Mouse (Mus musculus): ENCODE results near the gene Mylk.

The Mylk gene

GRCm38 (mm10) chr16:34917373-34917900 is 172.4 kb downstream of the Mylk start:
- DNase-seq, result no peak

GRCm38 (mm10) chr16:34920182-34920581 is 175.2 kb downstream of the Mylk start:
- DNase-seq, result peak; percentile 3 to 14

GRCm38 (mm10) chr16:34920868-34921267 is 175.9 kb downstream of the Mylk start:
- no peak for DNase-seq

GRCm38 (mm10) chr16:34921319-34921718 is 176.3 kb downstream of the Mylk start:
- DNase-seq, result no peak

GRCm38 (mm10) chr16:34923630-34924029 is 178.6 kb downstream of the Mylk start:
- no peak for DNase-seq

GRCm38 (mm10) chr16:34924324-34924723 is 179.3 kb downstream of the Mylk start:
- DNase-seq, result no peak

- DNase-seq, result no peak
These were observed 180.1 kb downstream of the Mylk start for GRCm38 (mm10) chr16:34924937-34925618.

GRCm38 (mm10) chr16:34926531-34927435 is 181.8 kb downstream of the Mylk start:
- DNase-seq, result no peak

GRCm38 (mm10) chr16:34929686-34930085 is 184.7 kb downstream of the Mylk start:
- no peak for DNase-seq

GRCm38 (mm10) chr16:34930110-34930509 is 185.1 kb downstream of the Mylk start:
- DNase-seq, result no peak

- DNase-seq, result no peak
These were observed 186.3 kb downstream of the Mylk start for GRCm38 (mm10) chr16:34931306-34931705.

GRCm38 (mm10) chr16:34933173-34933572 is 188.2 kb downstream of the Mylk start:
- no peak for DNase-seq

GRCm38 (mm10) chr16:34934486-34934885 is 189.5 kb downstream of the Mylk start:
- DNase-seq, result no peak

- no peak for DNase-seq
These were observed 190.7 kb downstream of the Mylk start for GRCm38 (mm10) chr16:34935514-34936338.

GRCm38 (mm10) chr16:34936339-34936810 is 191.4 kb downstream of the Mylk start:
- DNase-seq, result no peak

- DNase-seq, result no peak
These were observed 192.6 kb downstream of the Mylk start for GRCm38 (mm10) chr16:34937611-34938010.

- no peak for DNase-seq
These were observed 193.2 kb downstream of the Mylk start for GRCm38 (mm10) chr16:34938248-34938647.

GRCm38 (mm10) chr16:34939951-34940350 is 194.9 kb downstream of the Mylk start:
- DNase-seq, result no peak

GRCm38 (mm10) chr16:34940363-34940762 is 195.4 kb downstream of the Mylk start:
- DNase-seq, result no peak

- DNase-seq, result no peak
These were observed 196.9 kb downstream of the Mylk start for GRCm38 (mm10) chr16:34941915-34942314.

GRCm38 (mm10) chr16:34946301-34946700 is 201.3 kb downstream of the Mylk start:
- no peak for DNase-seq

GRCm38 (mm10) chr16:34950935-34951334 is 205.9 kb downstream of the Mylk start:
- no peak for DNase-seq

- no peak for DNase-seq
These were observed 207.2 kb downstream of the Mylk start for GRCm38 (mm10) chr16:34952254-34952653.

Data from B cell, adult 2 months (primary cell).